Mouse (Mus musculus) brain, embryonic 14.5 days (tissue): ENCODE measurements at regions not wholly inside any gene's neighbourhood (a gene's known extent, or its start where the extent isn't known, plus 50 kb on each side); places are given as distances from the start of the nearest gene placed in this dataset.
"Not testable (repeated sequence)": the region's sequence is repeated elsewhere in the genome, so short reads cannot be mapped to it uniquely, and the experiment has no call there.

Experiments
- CTCF ChIP-seq: fragments of 200-500 bp; IDR thresholded peaks from 2 replicates; pipeline ENCODE4 v1.5.1; 2012; ENCODE audit warnings: inconsistent platforms, mild to moderate bottlenecking, moderate library complexity, borderline replicate concordance; ENCODE audit not compliant: insufficient read depth, insufficient read length; ENCODE audit errors: extremely low read depth
- POLR2A ChIP-seq: fragments of 200-500 bp; IDR thresholded peaks from 2 replicates; pipeline ENCODE4 v1.6.1; 2012; ENCODE audit warnings: mild to moderate bottlenecking, inconsistent platforms, borderline replicate concordance; ENCODE audit not compliant: poor library complexity, insufficient read depth, insufficient read length, severe bottlenecking; ENCODE audit errors: extremely low read depth

- not testable (repeated sequence) for TF ChIP-seq CTCF, POLR2A
Measured at GRCm38 (mm10) chr15:62252078-62252833, 1329.4 kb upstream of the A1bg start.
